ENCODE assay signal across 9 mouse cellular contexts in genomic region chr4:22131751-22132736, GRCm38 (mm10).
DNase-seq lines count a peak whose midpoint lies in the region; ATAC-seq and TF ChIP-seq lines count a peak whose summit lies in the region.
"Had no signal": no experiment of that assay in that cellular context is flagged by ENCODE, and none has a peak within 500 bp of the region (broad histone marks: within the 10 kb centered on the region; RNA-seq: fewer than 3 reads in every experiment).

No protein-coding gene starts in this region.

- H3K9me3 ChIP-seq in ES-E14 (ENCODE audit: control insufficient read depth, insufficient read depth, low read depth, low read length) = no peaks in the 10 kb centered on the region
- no peaks in the 10 kb centered on the region for H3K9me3 ChIP-seq in embryonic facial prominence, embryonic 12.5 days
- H3K9me3 ChIP-seq in hindbrain, embryonic 16.5 days (ENCODE audit: control insufficient read depth, low read length) = no peaks in the 10 kb centered on the region
- H3K9me3 ChIP-seq: limb, embryonic 15.5 days had no signal

- DNase-seq in heart, adult 11 months = peak; percentile 74
- DNase-seq in heart, adult 9 months (ENCODE audit: low spot score in 2 of 2) = no peak
- peak; percentile 72 for DNase-seq in ES-E14 (ENCODE audit: low read depth, low spot score)
- peak; percentile 35 to 69 for DNase-seq in layer of hippocampus, postnatal 14 days (ENCODE audit: low spot score in 2 of 2)
- DNase-seq in naive thymus-derived CD4-positive, alpha-beta T cell, adult 2 months (ENCODE audit: low read depth) = peak; percentile 9

- peaks cover 0 to 2% of the 10 kb centered on the region in 2 experiments; a peak in 1 of 4 replicates for H3K4me1 ChIP-seq in ES-E14 (ENCODE audit: control insufficient read depth in 2 of 2, insufficient read depth in 2 of 2, low read length in 2 of 2, poor library complexity in 1 of 2)
- H3K4me1 ChIP-seq in embryonic facial prominence, embryonic 12.5 days = no peaks in the 10 kb centered on the region
- H3K4me1 ChIP-seq in hindbrain, embryonic 16.5 days (ENCODE audit: control insufficient read depth, insufficient read depth, low read depth, low read length) = no peaks in the 10 kb centered on the region

- no peak overlapping the region for H3K4me3 ChIP-seq in ES-E14 (ENCODE audit: insufficient read depth in 1 of 2, low read depth in 1 of 2, low read length in 2 of 2, poor library complexity in 1 of 2, severe bottlenecking in 1 of 2)
- no peak overlapping the region for H3K4me3 ChIP-seq in embryonic facial prominence, embryonic 12.5 days
- no peak overlapping the region for H3K4me3 ChIP-seq in hindbrain, embryonic 16.5 days (ENCODE audit: low read length)
- H3K4me3 ChIP-seq: limb, embryonic 15.5 days had no signal

- H3K9ac ChIP-seq in ES-E14 (ENCODE audit: insufficient read depth, low read depth, low read length, poor library complexity, severe bottlenecking) = no peak overlapping the region
- no peak overlapping the region for H3K9ac ChIP-seq in embryonic facial prominence, embryonic 12.5 days
- no peak overlapping the region for H3K9ac ChIP-seq in hindbrain, embryonic 16.5 days (ENCODE audit: low read depth, low read length)
- H3K9ac ChIP-seq: limb, embryonic 15.5 days had no signal

- no peaks in the 10 kb centered on the region for H3K27me3 ChIP-seq in embryonic facial prominence, embryonic 12.5 days
- no peaks in the 10 kb centered on the region for H3K27me3 ChIP-seq in hindbrain, embryonic 16.5 days (replicated peaks; ENCODE audit: control insufficient read depth, insufficient read depth, low read length)
- H3K27me3 ChIP-seq: limb, embryonic 15.5 days had no signal

- H3K4me2 ChIP-seq in embryonic facial prominence, embryonic 12.5 days (replicated peaks) = no peak overlapping the region
- H3K4me2 ChIP-seq in hindbrain, embryonic 16.5 days (ENCODE audit: low read length) = no peak overlapping the region
- H3K4me2 ChIP-seq: limb, embryonic 15.5 days had no signal

- 61% methylated on average over 13 of the region's 13 CpGs for WGBS in embryonic facial prominence, embryonic 12.5 days
- 58% methylated on average over 13 of the region's 13 CpGs for WGBS in hindbrain, embryonic 16.5 days

- H3K36me3 ChIP-seq in ES-E14 (ENCODE audit: control insufficient read depth, insufficient read depth, low read length, poor library complexity, severe bottlenecking) = no peaks in the 10 kb centered on the region
- H3K36me3 ChIP-seq in embryonic facial prominence, embryonic 12.5 days = no peaks in the 10 kb centered on the region
- no peaks in the 10 kb centered on the region for H3K36me3 ChIP-seq in hindbrain, embryonic 16.5 days (ENCODE audit: control insufficient read depth, insufficient read depth, low read length)
- H3K36me3 ChIP-seq: limb, embryonic 15.5 days had no signal

- 0 out of 2 replicates have a peak, but pooled peaks have one; percentile 28 for ATAC-seq in embryonic facial prominence, embryonic 12.5 days (ENCODE audit: insufficient number of reproducible peaks, insufficient read depth, low FRiP score, low TSS enrichment)
- ATAC-seq in hindbrain, embryonic 16.5 days = peak; percentile 72
- no peak for ATAC-seq in erythroid progenitor cell, adult 5-6 weeks (replicated peaks; ENCODE audit: low FRiP score, poor library complexity, severe bottlenecking)

- in situ Hi-C loops in ES-E14 (cut with MboI; ENCODE audit: low sequenced_read_pairs in 2 of 2, unreplicated experiment in 2 of 2) = no loop called here

- H3K27ac ChIP-seq in ES-E14 (ENCODE audit: insufficient read depth, low read depth, low read length, poor library complexity, severe bottlenecking) = no peak overlapping the region
- no peak overlapping the region for H3K27ac ChIP-seq in embryonic facial prominence, embryonic 12.5 days
- no peak overlapping the region for H3K27ac ChIP-seq in hindbrain, embryonic 16.5 days (ENCODE audit: low read depth, low read length)
- H3K27ac ChIP-seq: limb, embryonic 15.5 days had no signal

TF ChIP-seq in ES-E14, 5 proteins besides CTCF, POLR2A, EP300 and RAD21:
- TF ChIP-seq ZC3H11A (IDR thresholded peaks at IDR 0.05; ENCODE audit: borderline replicate concordance, low read depth, low read length) (peak; percentile 94; the same call in 1 of the 2 replicates), ZNF384 (IDR thresholded peaks at IDR 0.05; ENCODE audit: low read depth, low read length) (no peak), MAFK (IDR thresholded peaks at IDR 0.05; ENCODE audit: insufficient read depth, low read depth, low read length) (no peak), HCFC1 (IDR thresholded peaks at IDR 0.05; ENCODE audit: borderline replicate concordance, insufficient read depth, low read length) (no peak), CHD2 (IDR thresholded peaks at IDR 0.05; ENCODE audit: low read depth, low read length) (no peak)

Comparison
In these comparisons a context has a peak if more than half of its experiments do, and no peak if none do; other contexts are left out.
1. DNase-seq: peak in heart, adult 11 months (single experiment), ES-E14 (single experiment), layer of hippocampus, postnatal 14 days (2 of 2) and naive thymus-derived CD4-positive, alpha-beta T cell, adult 2 months (single experiment); none in heart, adult 9 months (0 of 2).